Mouse (Mus musculus) MEL (cell line): Measurements from ENCODE around the gene Tmem267. TPM values are rescaled to one million over a fixed set of nuclear protein-coding genes. Genes with fewer than 3 reads are reported as not detected.

Experiments
- DNase-seq: peaks from one replicate; pipeline ENCODE4 v3.0.0; 2011; ENCODE audit warnings: low read depth, low spot score
- H3K27ac ChIP-seq: 2 replicates; pipeline ENCODE4 v1.5.1; 2012; ENCODE audit warnings: low read depth, mild to moderate bottlenecking, control low read depth, low read length, moderate library complexity; ENCODE audit not compliant: control insufficient read depth
- H3K27me3 ChIP-seq, 2 experiments: fragments of 150-350 bp in 1 of 2; sonication (generic) in 1 of 2; 2 replicates each; pipeline ENCODE4 v1.6.1; 2012; ENCODE audit warnings: low read length in 2 of 2, mild to moderate bottlenecking in 2 of 2, improper control_type of control experiment in 1 of 2, moderate library complexity in 1 of 2; ENCODE audit not compliant: insufficient read depth in 2 of 2, control insufficient read depth in 1 of 2
- H3K36me3 ChIP-seq, 2 experiments: 2 replicates each; pipeline ENCODE4 v1.6.1; 2012 to 2014; ENCODE audit warnings: low read length in 2 of 2, improper control_type of control experiment in 1 of 2, inconsistent platforms in 1 of 2, mild to moderate bottlenecking in 1 of 2; ENCODE audit not compliant: insufficient read depth in 2 of 2, control insufficient read depth in 1 of 2
- H3K4me1 ChIP-seq, 2 experiments: fragments of 150-350 bp in 1 of 2; sonication (generic) in 1 of 2; 2 replicates each; pipeline ENCODE4 v1.6.1; 2012; ENCODE audit warnings: low read length in 2 of 2, improper control_type of control experiment in 1 of 2, mild to moderate bottlenecking in 1 of 2; ENCODE audit not compliant: insufficient read depth in 2 of 2, control insufficient read depth in 1 of 2
- H3K4me3 ChIP-seq, 2 experiments: fragments of 150-350 bp in 1 of 2; sonication (generic) in 1 of 2; 2 replicates each; pipeline ENCODE4 v1.5.1; 2012; ENCODE audit warnings: low read depth in 2 of 2, low read length in 2 of 2, mild to moderate bottlenecking in 2 of 2, moderate library complexity in 2 of 2, control low read depth in 1 of 2, improper control_type of control experiment in 1 of 2; ENCODE audit not compliant: control insufficient read depth in 1 of 2, insufficient read depth in 1 of 2
- H3K79me2 ChIP-seq: 2 replicates; pipeline ENCODE4 v1.6.1; 2012; ENCODE audit warnings: mild to moderate bottlenecking, low read length, moderate library complexity; ENCODE audit not compliant: control insufficient read depth, poor library complexity, insufficient read depth
- H3K9ac ChIP-seq: 2 replicates; pipeline ENCODE4 v1.6.1; 2012; ENCODE audit warnings: low read depth, mild to moderate bottlenecking, control low read depth, low read length, moderate library complexity; ENCODE audit not compliant: control insufficient read depth, poor library complexity, severe bottlenecking
- H3K9me3 ChIP-seq: fragments of 150-350 bp; sonication (generic); replicated peaks from 2 replicates; pipeline ENCODE4 v1.6.1; 2012; ENCODE audit warnings: mild to moderate bottlenecking, low read length, improper control_type of control experiment, moderate library complexity; ENCODE audit not compliant: insufficient read depth
- BHLHE40 ChIP-seq: IDR thresholded peaks from 2 replicates; pipeline ENCODE4 v1.6.1; 2012; ENCODE audit warnings: low read depth, mild to moderate bottlenecking, inconsistent platforms, low read length, improper control_type of control experiment, borderline replicate concordance
- CHD1 ChIP-seq: IDR thresholded peaks from 2 replicates; pipeline ENCODE4 v1.6.1; 2012; ENCODE audit warnings: low read depth, mild to moderate bottlenecking, inconsistent platforms, low read length, improper control_type of control experiment
- CHD2 ChIP-seq: IDR thresholded peaks from 2 replicates; pipeline ENCODE4 v1.6.1; 2011; ENCODE audit warnings: low read length, improper control_type of control experiment
- CTCF ChIP-seq, 3 experiments: IDR thresholded peaks in 2 of 3; conservative IDR thresholded peaks in 1 of 3; 2 replicates each; pipeline ENCODE4 v1.5.1; 2011 to 2012; ENCODE audit warnings: low read length in 3 of 3, low read depth in 2 of 3, mild to moderate bottlenecking in 2 of 3, improper control_type of control experiment in 1 of 3, inconsistent platforms in 1 of 3, mixed read lengths in 1 of 3, moderate library complexity in 1 of 3; ENCODE audit not compliant: control insufficient read depth in 1 of 3, insufficient read depth in 1 of 3, poor library complexity in 1 of 3, severe bottlenecking in 1 of 3
- E2F4 ChIP-seq: IDR thresholded peaks from 2 replicates; pipeline ENCODE4 v1.6.1; 2011; ENCODE audit warnings: low read depth, low read length, improper control_type of control experiment, borderline replicate concordance
- ELF1 ChIP-seq: IDR thresholded peaks from 2 replicates; pipeline ENCODE4 v1.6.1; 2014; ENCODE audit warnings: low read depth, mild to moderate bottlenecking, inconsistent platforms, low read length, improper control_type of control experiment, moderate library complexity
- ETS1 ChIP-seq: IDR thresholded peaks from 2 replicates; pipeline ENCODE4 v1.6.1; 2012; ENCODE audit warnings: low read depth, mild to moderate bottlenecking, inconsistent platforms, low read length, improper control_type of control experiment, moderate library complexity
- GABPA ChIP-seq: IDR thresholded peaks from 2 replicates; pipeline ENCODE4 v1.6.1; 2012; ENCODE audit warnings: low read depth, mild to moderate bottlenecking, inconsistent platforms, low read length, improper control_type of control experiment, moderate library complexity
- GATA1 ChIP-seq: IDR thresholded peaks from 2 replicates; pipeline ENCODE4 v1.6.1; 2011; ENCODE audit warnings: low read depth, low read length, improper control_type of control experiment
- HCFC1 ChIP-seq: IDR thresholded peaks from 2 replicates; pipeline ENCODE4 v1.6.1; 2012; ENCODE audit warnings: low read depth, mild to moderate bottlenecking, inconsistent platforms, low read length, improper control_type of control experiment, moderate library complexity
- KAT2A ChIP-seq: conservative IDR thresholded peaks from 2 replicates; pipeline ENCODE4 v1.6.1; 2012; ENCODE audit warnings: low read depth, low read length, improper control_type of control experiment, inconsistent platforms
- MAFK ChIP-seq: IDR thresholded peaks from 2 replicates; pipeline ENCODE4 v1.6.1; 2011; ENCODE audit warnings: low read depth, mild to moderate bottlenecking, low read length, improper control_type of control experiment, borderline replicate concordance
- MAX ChIP-seq: IDR thresholded peaks from 2 replicates; pipeline ENCODE4 v1.6.1; 2011; ENCODE audit warnings: low read length, improper control_type of control experiment
- MAZ ChIP-seq: IDR thresholded peaks from 2 replicates; pipeline ENCODE4 v1.6.1; 2012; ENCODE audit warnings: low read depth, mild to moderate bottlenecking, inconsistent platforms, low read length, improper control_type of control experiment
- MXI1 ChIP-seq: IDR thresholded peaks from 2 replicates; pipeline ENCODE4 v1.6.1; 2011; ENCODE audit warnings: mild to moderate bottlenecking, low read depth, low read length, improper control_type of control experiment
- MYB ChIP-seq: IDR thresholded peaks from 2 replicates; pipeline ENCODE4 v1.6.1; 2011; ENCODE audit warnings: mild to moderate bottlenecking, low read depth, low read length, improper control_type of control experiment
- NELFE ChIP-seq: IDR thresholded peaks from 2 replicates; pipeline ENCODE4 v1.6.1; 2011; ENCODE audit warnings: low read depth, low read length, improper control_type of control experiment
- NRF1 ChIP-seq: IDR thresholded peaks from 2 replicates; pipeline ENCODE4 v1.6.1; 2014; ENCODE audit warnings: low read depth, mild to moderate bottlenecking, inconsistent platforms, low read length, improper control_type of control experiment, moderate library complexity; ENCODE audit not compliant: poor library complexity, insufficient read depth, severe bottlenecking
- POLR2A ChIP-seq, 2 experiments: IDR thresholded peaks; 2 replicates each; pipeline ENCODE4 v1.6.1; 2011 to 2012; ENCODE audit warnings: low read length in 2 of 2, mild to moderate bottlenecking in 2 of 2, control low read depth in 1 of 2, improper control_type of control experiment in 1 of 2, low read depth in 1 of 2, moderate library complexity in 1 of 2; ENCODE audit not compliant: control insufficient read depth in 1 of 2, insufficient read depth in 1 of 2, poor library complexity in 1 of 2
- POLR2AphosphoS2 ChIP-seq: IDR thresholded peaks from 2 replicates; pipeline ENCODE4 v1.6.1; 2011; ENCODE audit warnings: low read length, improper control_type of control experiment
- POLR2AphosphoS5 ChIP-seq: IDR thresholded peaks from 2 replicates; pipeline ENCODE4 v1.6.1; 2012; ENCODE audit warnings: low read depth, borderline replicate concordance, mild to moderate bottlenecking, inconsistent platforms, low read length, moderate library complexity, mixed read lengths
- RAD21 ChIP-seq: IDR thresholded peaks from 2 replicates; pipeline ENCODE4 v1.6.1; 2011; ENCODE audit warnings: mild to moderate bottlenecking, low read depth, low read length, improper control_type of control experiment
- RCOR1 ChIP-seq: IDR thresholded peaks from 2 replicates; pipeline ENCODE4 v1.6.1; 2012; ENCODE audit warnings: low read depth, mild to moderate bottlenecking, inconsistent platforms, low read length, improper control_type of control experiment
- SIN3A ChIP-seq: IDR thresholded peaks from 2 replicates; pipeline ENCODE4 v1.6.1; 2012; ENCODE audit warnings: low read length, improper control_type of control experiment, inconsistent platforms
- SMC3 ChIP-seq: IDR thresholded peaks from 2 replicates; pipeline ENCODE4 v1.6.1; 2011; ENCODE audit warnings: low read depth, low read length, improper control_type of control experiment
- TAL1 ChIP-seq: IDR thresholded peaks from 2 replicates; pipeline ENCODE4 v1.6.1; 2012; ENCODE audit warnings: mild to moderate bottlenecking, inconsistent platforms, low read length, moderate library complexity, mixed read lengths
- TBP ChIP-seq: IDR thresholded peaks from 2 replicates; pipeline ENCODE4 v1.8.0; 2011; ENCODE audit warnings: low read depth, low read length, improper control_type of control experiment
- TCF12 ChIP-seq: IDR thresholded peaks from 2 replicates; pipeline ENCODE4 v1.6.1; 2014; ENCODE audit warnings: low read depth, mild to moderate bottlenecking, inconsistent platforms, low read length, improper control_type of control experiment, moderate library complexity
- UBTF ChIP-seq: IDR thresholded peaks from 2 replicates; pipeline ENCODE4 v1.6.1; 2012; ENCODE audit warnings: low read depth, mild to moderate bottlenecking, inconsistent platforms, low read length, improper control_type of control experiment, moderate library complexity, borderline replicate concordance; ENCODE audit not compliant: insufficient read depth
- USF1 ChIP-seq: IDR thresholded peaks from 2 replicates; pipeline ENCODE4 v1.6.1; 2014; ENCODE audit warnings: low read depth, mild to moderate bottlenecking, inconsistent platforms, low read length, improper control_type of control experiment, moderate library complexity
- USF2 ChIP-seq, 2 experiments: IDR thresholded peaks; 2 replicates each; pipeline ENCODE4 v1.6.1; 2011 to 2012; ENCODE audit warnings: improper control_type of control experiment in 2 of 2, low read length in 2 of 2, borderline replicate concordance in 1 of 2, inconsistent platforms in 1 of 2, low read depth in 1 of 2, mild to moderate bottlenecking in 1 of 2; ENCODE audit not compliant: insufficient read depth in 1 of 2
- ZC3H11A ChIP-seq: IDR thresholded peaks from 2 replicates; pipeline ENCODE4 v1.6.1; 2012; ENCODE audit warnings: low read depth, mild to moderate bottlenecking, inconsistent platforms, low read length, improper control_type of control experiment
- ZKSCAN1 ChIP-seq: IDR thresholded peaks from 2 replicates; pipeline ENCODE4 v1.6.1; 2012; ENCODE audit warnings: low read depth, mild to moderate bottlenecking, inconsistent platforms, low read length, improper control_type of control experiment, moderate library complexity
- ZMIZ1 ChIP-seq: IDR thresholded peaks from 2 replicates; pipeline ENCODE4 v1.6.1; 2012; ENCODE audit warnings: low read depth, mild to moderate bottlenecking, inconsistent platforms, low read length, improper control_type of control experiment, moderate library complexity
- ZNF384 ChIP-seq: IDR thresholded peaks from 2 replicates; pipeline ENCODE4 v1.6.1; 2012; ENCODE audit warnings: low read depth, mild to moderate bottlenecking, inconsistent platforms, low read length, improper control_type of control experiment
- polyA plus RNA-seq, 2 experiments: library from polyadenylated mRNA; stranded (reverse) in 1 of 2; unstranded in 1 of 2; fragments of >175 nt in 1 of 2; fragments of >200 nt in 1 of 2; gene quantifications; 2 replicates each; pipeline versions ENCODE4 v1.2.1 to v1.2.4; 2012; ENCODE audit warnings: low replicate concordance in 2 of 2, low read depth in 1 of 2; ENCODE audit not compliant: insufficient read length in 2 of 2, insufficient read depth in 1 of 2, missing spikeins in 1 of 2
- total RNA-seq: library from RNA; depleted of rRNA; stranded (reverse); fragments of 300-350 nt; gene quantifications from 2 replicates; pipeline ENCODE4 v1.2.3, GENCODE M21; 2012; rRNA removed

Tmem267 gene
- total RNA-seq (2.9 and 3.9 TPM in 2 replicates), polyA plus RNA-seq (1 to 10 TPM in 1 of 2 experiments, not detected in 1; 8.3 TPM)

DNA sequence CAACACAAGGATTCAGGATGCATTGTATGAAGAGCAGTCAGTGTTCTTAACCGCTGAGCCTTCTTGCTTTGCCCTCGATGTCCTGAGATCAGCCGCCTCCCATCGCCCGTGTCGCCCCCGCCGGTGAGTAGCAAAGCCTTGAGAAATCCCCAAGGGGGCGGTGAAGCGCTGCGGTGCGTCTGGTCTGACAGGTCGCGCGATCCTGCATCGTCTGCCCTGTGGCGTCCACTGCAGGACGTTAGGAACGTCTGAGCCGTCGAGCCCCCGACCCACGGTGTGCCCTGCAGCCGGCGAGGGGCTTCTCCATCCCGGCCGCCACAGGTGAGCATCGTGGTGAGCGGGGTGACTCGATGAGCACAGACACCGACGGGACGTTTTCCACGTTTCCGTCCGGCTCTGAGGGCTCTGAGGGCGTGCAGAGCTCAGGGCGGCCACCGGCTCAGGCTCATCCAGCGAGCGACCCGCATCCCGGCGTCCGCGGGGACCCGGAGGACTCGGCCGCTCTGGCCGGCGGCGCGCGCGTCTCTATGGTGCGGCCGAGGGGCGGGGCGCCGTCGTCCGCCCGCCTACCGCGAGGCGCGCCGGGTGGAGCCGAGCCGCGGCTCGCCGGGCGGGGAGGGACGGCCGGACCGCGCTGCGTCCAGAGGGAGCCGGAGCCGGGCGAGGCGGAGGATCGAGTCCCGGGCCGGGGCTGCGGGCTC, at the start of gene Tmem267, which contains the start of gene 3110070M22Rik:
Gene Tmem267 (plus strand): TSS at position 160 of the 701 bp plus-strand sequence.
Gene 3110070M22Rik (minus strand): TSS at position 504 of the 701 bp plus-strand sequence.
- Histone ChIP-seq H3K36me3 (peaks cover 0 to 2% of the 10 kb centered on the region in 2 experiments; a peak in 2 of 4 replicates), H3K9me3 (no peaks in the 10 kb centered on the region), H3K4me3 (peak within 1 kb of the TSS; percentile 79 to 96), H3K4me1 (no peaks in the 10 kb centered on the region; a peak in 1 of 4 replicates), H3K27me3 (no peaks in the 10 kb centered on the region), H3K79me2 (no peaks in the 10 kb centered on the region; the same call in 1 of the 2 replicates)
- DNase-seq: peak; percentile 87
- TF ChIP-seq USF2 (IDR thresholded peaks at IDR 0.05; ENCODE audit: borderline replicate concordance in 1 of 2, insufficient read depth in 1 of 2, low read depth in 1 of 2, low read length in 2 of 2) (no peak), SMC3 (0 out of 2 replicates have a peak, but pooled peaks have one; percentile 6), POLR2AphosphoS5 (no peak), TCF12 (no peak), E2F4 (no peak), ETS1 (no peak), MYB (no peak), BHLHE40 (no peak), HCFC1 (0 out of 2 replicates have a peak, but pooled peaks have one; percentile 20), ZMIZ1 (no peak), CHD2 (no peak), USF1 (no peak), TBP (no peak), GATA1 (no peak), CTCF (IDR thresholded peaks at IDR 0.05 in 2 of 3, conservative IDR thresholded peaks at IDR 0.05 in 1 of 3; ENCODE audit: control insufficient read depth in 1 of 3, insufficient read depth in 1 of 3, low read depth in 2 of 3, low read length in 3 of 3, poor library complexity in 1 of 3, severe bottlenecking in 1 of 3) (peak in 2 of 3 experiments; percentile 34 to 37; a peak in 5 of 6 replicates), ZKSCAN1 (no peak), NELFE (no peak), POLR2AphosphoS2 (no peak), RAD21 (peak; percentile 0; the same call in 1 of the 2 replicates), ZNF384 (no peak), UBTF (no peak), MAFK (no peak), TAL1 (no peak), MAX (no peak), MAZ (no peak), ELF1 (no peak), GABPA (no peak), KAT2A (no peak), ZC3H11A (no peak), NRF1 (no peak), CHD1 (no peak), POLR2A (IDR thresholded peaks at IDR 0.05; ENCODE audit: control insufficient read depth in 1 of 2, insufficient read depth in 1 of 2, low read depth in 1 of 2, low read length in 2 of 2, poor library complexity in 1 of 2) (peak in 1 of 2 experiments; percentile 50; a peak in 1 of 4 replicates), SIN3A (no peak), RCOR1 (no peak), MXI1 (0 out of 2 replicates have a peak, but pooled peaks have one; percentile 17)
- TF ChIP-seq, all 39 proteins: peak for 6
- Histone ChIP-seq H3K27ac (0 out of 2 replicates have a peak within 1 kb of the TSS, but pooled peaks have one; percentile 9), H3K9ac (peak within 1 kb of the TSS; percentile 74)
